ENCODE assay signal across 8 mouse cellular contexts in the genomic region with DNA sequence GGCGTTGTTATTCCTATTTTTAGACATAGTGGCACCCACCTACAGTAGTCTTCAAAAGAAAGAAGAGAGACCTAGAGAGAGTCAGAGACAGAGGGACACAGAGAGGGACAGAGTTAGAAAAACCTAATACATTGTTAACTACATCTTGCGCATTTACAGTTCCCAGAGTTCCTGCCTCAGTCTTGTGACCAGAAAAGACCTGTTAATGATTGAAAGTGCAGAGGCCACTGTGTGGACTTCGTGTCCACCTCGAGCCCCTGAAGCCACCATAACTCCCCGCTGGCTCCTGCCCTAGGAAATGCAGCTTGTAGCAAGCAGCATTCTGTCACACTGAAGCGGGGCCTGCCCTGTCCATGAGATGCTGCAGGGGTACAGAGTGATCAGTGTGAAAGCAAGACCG. TPM values are rescaled to one million over a fixed set of nuclear protein-coding genes. Genes with fewer than 3 reads are reported as not detected.
DNase-seq lines count a peak whose midpoint lies in the region; ATAC-seq lines count a peak whose summit lies in the region.

No protein-coding gene starts in this region.

- peak overlapping the region; percentile 75 for H3K9ac ChIP-seq in embryonic facial prominence, embryonic 12.5 days
- H3K9ac ChIP-seq in midbrain, embryonic 13.5 days (replicated peaks): peak overlapping the region; percentile 83

- H3K4me2 ChIP-seq in embryonic facial prominence, embryonic 12.5 days (replicated peaks): peak overlapping the region; percentile 61
- peak overlapping the region; percentile 74 for H3K4me2 ChIP-seq in midbrain, embryonic 13.5 days (replicated peaks)

- H3K4me1 ChIP-seq in megakaryocyte, embryonic 14.5 days: peaks cover 24% of the 10 kb centered on the region
- H3K4me1 ChIP-seq in embryonic facial prominence, embryonic 12.5 days: no peaks in the 10 kb centered on the region
- peaks cover 13% of the 10 kb centered on the region for H3K4me1 ChIP-seq in midbrain, embryonic 13.5 days (replicated peaks)

- H3K4me3 ChIP-seq in megakaryocyte, embryonic 14.5 days (replicated peaks): peak overlapping the region; percentile 99
- H3K4me3 ChIP-seq in embryonic facial prominence, embryonic 12.5 days: peak overlapping the region; percentile 72
- peak overlapping the region; percentile 89 for H3K4me3 ChIP-seq in midbrain, embryonic 13.5 days (replicated peaks)

- peak; percentile 90 for DNase-seq in kidney, adult 9 months
- DNase-seq in left cerebral cortex, postnatal 4 days: no peak
- DNase-seq in layer of hippocampus, postnatal 14 days (ENCODE audit: low spot score in 2 of 2): no peak
- DNase-seq in spleen, postnatal 14 days (ENCODE audit: low spot score in 2 of 2): no peak

- peak overlapping the region; percentile 96; the same call in 1 of the 2 replicates for H3K27ac ChIP-seq in embryonic facial prominence, embryonic 12.5 days
- H3K27ac ChIP-seq in midbrain, embryonic 13.5 days: no peak overlapping the region

- intact Hi-C loops in left cerebral cortex, postnatal 4 days (cut with DNase I): no loop called here

- no peak for ATAC-seq in megakaryocyte, adult 5-6 weeks (ENCODE audit: poor library complexity, severe bottlenecking)
- peak; percentile 11; the same call in 1 of the 2 replicates for ATAC-seq in embryonic facial prominence, embryonic 12.5 days (ENCODE audit: insufficient number of reproducible peaks, insufficient read depth, low FRiP score, low TSS enrichment)
- ATAC-seq in midbrain, embryonic 13.5 days: no peak

- no peaks in the 10 kb centered on the region for H3K9me3 ChIP-seq in megakaryocyte, embryonic 14.5 days
- H3K9me3 ChIP-seq in embryonic facial prominence, embryonic 12.5 days: no peaks in the 10 kb centered on the region
- H3K9me3 ChIP-seq in midbrain, embryonic 13.5 days: no peaks in the 10 kb centered on the region

- 29% methylated on average over 7 of the region's 7 CpGs for WGBS in embryonic facial prominence, embryonic 12.5 days
- 40% methylated on average over 7 of the region's 7 CpGs for WGBS in midbrain, embryonic 13.5 days

- H3K36me3 ChIP-seq in megakaryocyte, embryonic 14.5 days (replicated peaks; ENCODE audit: low read length): peaks cover 17% of the 10 kb centered on the region
- H3K36me3 ChIP-seq in embryonic facial prominence, embryonic 12.5 days: peaks cover 17% of the 10 kb centered on the region
- H3K36me3 ChIP-seq in midbrain, embryonic 13.5 days: peaks cover 17% of the 10 kb centered on the region

- H3K27me3 ChIP-seq in megakaryocyte, embryonic 14.5 days (replicated peaks): no peaks in the 10 kb centered on the region
- H3K27me3 ChIP-seq in embryonic facial prominence, embryonic 12.5 days: no peaks in the 10 kb centered on the region
- no peaks in the 10 kb centered on the region for H3K27me3 ChIP-seq in midbrain, embryonic 13.5 days

RNA-seq across cellular contexts. Expression of gene Tyw3, which starts 0.7 kb away (rescaled TPM):
- 1.3 TPM in 1 of 2 replicates, not detected in the other for polyA plus RNA-seq in megakaryocyte, embryonic 14.5 days (2012; ENCODE audit: insufficient read depth, low replicate concordance)
- 1.6 and 2.2 TPM in 2 replicates for total RNA-seq in megakaryocyte, adult 5-6 weeks (2015)
- total RNA-seq in megakaryocyte, adult 5-6 weeks (2017): 1.9 and 2.7 TPM in 2 replicates
- 18.2 and 18.3 TPM in 2 replicates for polyA plus RNA-seq in embryonic facial prominence, embryonic 12.5 days (2016; fragmentation: Nextera tagmentation; extraction: Ambion mirVana)
- 11.3 and 14.5 TPM in 2 replicates for polyA plus RNA-seq in midbrain, embryonic 13.5 days (2015; fragmentation: Nextera tagmentation; extraction: Ambion mirVana)
- 1 to 10 TPM; 6.4 to 9.4 TPM for total RNA-seq in left cerebral cortex, postnatal 4 days (2021)
- 10 to 100 TPM; 11.1 to 12.8 TPM for total RNA-seq in layer of hippocampus, postnatal 14 days (2021)

RNA-seq across cellular contexts. Expression of gene Cryz, which starts 1.1 kb away (rescaled TPM):
- polyA plus RNA-seq in megakaryocyte, embryonic 14.5 days (2012; ENCODE audit: insufficient read depth, low replicate concordance): 1.9 and 5.4 TPM in 2 replicates
- 0.93 and 1.0 TPM in 2 replicates for total RNA-seq in megakaryocyte, adult 5-6 weeks (2015)
- total RNA-seq in megakaryocyte, adult 5-6 weeks (2017): 1.3 and 3.7 TPM in 2 replicates
- polyA plus RNA-seq in embryonic facial prominence, embryonic 12.5 days (2016; fragmentation: Nextera tagmentation; extraction: Ambion mirVana): 23.2 and 26.5 TPM in 2 replicates
- polyA plus RNA-seq in midbrain, embryonic 13.5 days (2015; fragmentation: Nextera tagmentation; extraction: Ambion mirVana): 12.5 and 13.4 TPM in 2 replicates
- 10 to 100 TPM in 1 of 2 experiments, 1 to 10 TPM in 1; 8.6 to 10.9 TPM for total RNA-seq in left cerebral cortex, postnatal 4 days (2021)
- total RNA-seq in layer of hippocampus, postnatal 14 days (2021): 10 to 100 TPM; 14.6 to 20.2 TPM
